Mouse (Mus musculus) embryo, embryonic 10 days (tissue): ENCODE results near the gene Hpcal4.

Source experiments
- DNase-seq: peaks from one replicate; pipeline ENCODE4 v3.0.0-alpha.2; 2015; ENCODE audit warnings: low spot score

Hpcal4 gene

GRCm38 (mm10) chr4:123237386-123238266, 54.6 kb downstream of the Hpcal4 start:
- DNase-seq, result peak; percentile 35

- DNase-seq, result peak; percentile 77
These were observed 56.6 kb downstream of the Hpcal4 start for GRCm38 (mm10) chr4:123239361-123240203.
